Mouse (Mus musculus) CD4-positive, CD25-positive, alpha-beta regulatory T cell (primary cell): Measurements from ENCODE around the gene Taco1. TPM values are rescaled to one million over a fixed set of nuclear protein-coding genes. Genes with fewer than 3 reads are reported as not detected.

Experiments used
- polyA plus RNA-seq: library from polyadenylated mRNA; unstranded; fragments of 100-300 nt; shearing (Covaris generic); gene quantifications from one replicate; pipeline ENCODE4 v1.2.1, GENCODE M21; 2017

Taco1 gene
- 15.5 TPM for polyA plus RNA-seq

GRCm38 (mm10) chr11:106065923-106066571 is at the start of gene Taco1:
Gene Taco1 (plus strand): TSS chr11:106066061.

GRCm38 (mm10) chr11:106036548-106037417 is 29.1 kb upstream of the Taco1 start, which contains the start of gene Dcaf7:
Gene Dcaf7 (plus strand): TSS chr11:106036872.

GRCm38 (mm10) chr11:106083708-106084701 is 18.1 kb downstream of the Taco1 start, which contains the start of gene Map3k3:
Gene Map3k3 (plus strand): TSS chr11:106084613.

Other genes starting within 250 kb of the Taco1 start
- gene Cyb561, start 112.7 kb upstream of the Taco1 start, polyA plus RNA-seq: 0.91 TPM
- 0.08 TPM for gene Ace, start 98.1 kb upstream of the Taco1 start, polyA plus RNA-seq
- gene Ace3, start 71.4 kb upstream of the Taco1 start, polyA plus RNA-seq: not detected
- gene Kcnh6, start 57.9 kb upstream of the Taco1 start, polyA plus RNA-seq: 0.07 TPM
- gene Dcaf7, start 29.2 kb upstream of the Taco1 start, polyA plus RNA-seq: 87.8 TPM
- 102 TPM for gene Map3k3, start 18.6 kb downstream of the Taco1 start, polyA plus RNA-seq
- 0.87 TPM for gene Gm10840, start 94.8 kb downstream of the Taco1 start, polyA plus RNA-seq
- gene Limd2, start 94.8 kb downstream of the Taco1 start, polyA plus RNA-seq: 1,824 TPM
- gene Strada, start 136.1 kb downstream of the Taco1 start, polyA plus RNA-seq: 33.1 TPM
- gene Ccdc47, start 150.3 kb downstream of the Taco1 start, polyA plus RNA-seq: 97.3 TPM
- gene Ddx42, start 150.9 kb downstream of the Taco1 start, polyA plus RNA-seq: 104 TPM
- 72.1 TPM for gene Ftsj3, start 190.0 kb downstream of the Taco1 start, polyA plus RNA-seq
- 192 TPM for gene Psmc5, start 190.1 kb downstream of the Taco1 start, polyA plus RNA-seq
- gene Smarcd2, start 206.9 kb downstream of the Taco1 start, polyA plus RNA-seq: 186 TPM
- gene Tcam1, start 210.6 kb downstream of the Taco1 start, polyA plus RNA-seq: 0.18 TPM
- gene Gh, start 235.8 kb downstream of the Taco1 start, polyA plus RNA-seq: not detected
- gene Cd79b, start 248.7 kb downstream of the Taco1 start, polyA plus RNA-seq: 39.5 TPM